Mouse (Mus musculus) small intestine, adult 2 months (tissue): ENCODE results near the gene Arhgap29. TPM values are rescaled to one million over a fixed set of nuclear protein-coding genes. Genes with fewer than 3 reads are reported as not detected.
A peak's percentile ranks its signal among the peaks of the same experiment; 100 is the strongest.

ENCODE experiments used
- H3K27ac ChIP-seq: fragments of 200-500 bp; 2 replicates; pipeline ENCODE4 v1.5.1; 2012; ENCODE audit warnings: low read depth, low read length, control low read depth, inconsistent platforms; ENCODE audit not compliant: insufficient read depth
- H3K27me3 ChIP-seq: fragments of 200-500 bp; 2 replicates; pipeline ENCODE4 v1.6.1; 2012; ENCODE audit warnings: mild to moderate bottlenecking, moderate library complexity, low read length, inconsistent platforms; ENCODE audit not compliant: control insufficient read depth, insufficient read depth
- H3K36me3 ChIP-seq: fragments of 200-500 bp; 2 replicates; pipeline ENCODE4 v1.6.1; 2012; ENCODE audit warnings: mild to moderate bottlenecking, low read length, control low read depth, inconsistent platforms; ENCODE audit not compliant: control insufficient read depth, insufficient read depth
- H3K4me1 ChIP-seq: fragments of 200-500 bp; 2 replicates; pipeline ENCODE4 v1.6.1; 2012; ENCODE audit warnings: low read length, inconsistent platforms, mixed read lengths; ENCODE audit not compliant: control insufficient read depth, insufficient read depth, insufficient read length
- H3K4me3 ChIP-seq: fragments of 200-500 bp; 2 replicates; pipeline ENCODE4 v1.5.1; 2012; ENCODE audit warnings: low read depth, mild to moderate bottlenecking, control low read depth, inconsistent platforms, low read length, moderate library complexity
- CTCF ChIP-seq: fragments of 200-500 bp; IDR thresholded peaks from 2 replicates; pipeline ENCODE4 v1.5.1; 2012; ENCODE audit warnings: low read depth, mild to moderate bottlenecking, control low read depth, inconsistent platforms, low read length, moderate library complexity, mixed read lengths; ENCODE audit not compliant: insufficient replicate concordance, insufficient read length; ENCODE audit errors: extremely low read depth
- POLR2A ChIP-seq: fragments of 200-500 bp; IDR thresholded peaks from 2 replicates; pipeline ENCODE4 v1.6.1; 2012; ENCODE audit warnings: low read depth, mild to moderate bottlenecking, control low read depth, inconsistent platforms, low read length, moderate library complexity
- WGBS: fragments of 180-500 bp; shearing (Covaris S2); methylation state at CpG from one replicate; pipeline ENCODE4 v1.1.7; 2018; 5-methylcytosine and 5-hydroxymethylcytosine counted together
- polyA plus RNA-seq: library from polyadenylated mRNA; depleted of rRNA; stranded (reverse); fragments of >200 nt; gene quantifications from 2 replicates; pipeline ENCODE4 v1.2.3, GENCODE M21; 2012

The Arhgap29 gene
- polyA plus RNA-seq, 1 experiment = 3.3 TPM

DNA sequence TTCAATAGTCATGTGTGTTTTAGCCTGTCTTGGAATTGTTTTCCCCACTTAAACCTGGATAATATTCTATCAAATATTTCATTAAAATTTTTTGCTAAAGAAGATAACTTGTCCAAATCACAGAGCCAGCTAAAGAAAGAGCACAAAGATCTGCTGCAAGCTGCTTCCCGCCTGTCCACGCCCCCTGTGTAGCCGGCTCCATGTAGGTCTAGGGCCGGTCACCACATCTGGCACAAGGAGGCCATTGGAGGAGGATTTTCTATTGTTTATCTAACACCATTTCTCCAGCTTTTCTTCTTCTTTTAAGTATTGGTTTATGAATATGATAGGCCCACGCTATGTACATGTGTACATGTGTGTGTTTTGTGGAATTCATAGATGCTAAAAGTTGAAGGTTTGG lies 38.9 kb upstream of the Arhgap29 start:
- Histone ChIP-seq H3K27ac (no peak overlapping the region), H3K4me1 (no peaks in the 10 kb centered on the region), H3K4me3 (no peak overlapping the region), H3K27me3 (no peaks in the 10 kb centered on the region), H3K36me3 (no peaks in the 10 kb centered on the region)
- WGBS = 86% methylated on average over 5 of the region's 5 CpGs
- TF ChIP-seq CTCF = no peak
- TF ChIP-seq POLR2A = no peak

DNA sequence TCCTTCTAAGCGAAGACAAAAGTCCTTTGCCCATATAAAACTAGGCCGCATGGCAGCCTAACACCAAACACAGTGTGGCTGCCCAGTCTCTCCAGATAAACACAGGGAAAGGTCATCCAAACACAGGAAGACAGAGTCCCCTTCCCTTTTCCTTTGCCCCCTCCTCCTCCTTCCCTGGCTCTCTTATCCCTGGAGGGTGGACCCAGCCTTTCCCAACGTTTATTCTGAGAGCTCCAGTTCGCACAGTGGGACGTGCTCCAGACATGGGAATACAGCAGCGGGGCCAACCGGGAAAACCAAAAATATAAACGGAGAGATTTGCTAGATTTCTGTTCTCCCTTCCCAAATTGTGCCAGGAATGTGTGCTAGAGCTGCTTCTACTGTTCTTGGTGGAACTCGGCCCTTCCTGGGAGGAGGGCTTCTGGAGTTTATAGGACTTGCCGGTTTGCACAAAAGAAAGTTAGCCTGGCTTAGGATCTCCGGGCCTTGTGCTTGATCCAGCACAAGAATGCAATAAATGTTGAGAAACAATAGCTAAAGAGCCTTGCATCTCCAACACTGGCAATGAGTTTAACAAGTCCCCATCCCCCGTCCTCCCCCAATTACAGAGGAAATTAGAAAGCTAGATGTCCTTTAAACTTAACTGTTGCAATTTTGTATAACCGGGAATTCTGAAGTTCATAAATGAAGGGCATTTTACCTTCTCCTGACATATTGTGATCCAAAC lies 37.7 kb upstream of the Arhgap29 start:
- Histone ChIP-seq H3K4me3 (no peak overlapping the region), H3K27ac (peak overlapping the region; percentile 78), H3K27me3 (no peaks in the 10 kb centered on the region), H3K4me1 (no peaks in the 10 kb centered on the region), H3K36me3 (no peaks in the 10 kb centered on the region)
- 77% methylated on average over 13 of the region's 13 CpGs for WGBS
- TF ChIP-seq CTCF (no peak), POLR2A (no peak)

DNA sequence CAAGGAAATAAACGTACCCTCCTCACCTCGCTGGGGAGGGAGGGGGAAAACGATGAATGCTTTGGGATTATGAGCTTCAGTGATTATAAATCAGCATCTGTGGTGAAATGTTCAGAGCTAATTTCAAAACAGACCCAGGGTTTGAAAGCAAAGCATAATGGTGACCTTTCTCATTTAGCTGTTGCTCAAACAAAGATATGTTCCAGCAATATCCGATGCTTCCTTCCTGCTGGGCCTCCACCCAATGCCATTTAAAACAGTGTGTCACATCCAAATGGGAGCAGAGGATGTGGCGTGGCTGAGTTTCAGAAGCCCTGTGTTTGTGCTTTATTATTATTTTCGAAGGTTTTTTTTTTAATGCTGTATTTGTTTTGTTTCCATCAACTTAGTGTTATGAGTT lies 37.1 kb upstream of the Arhgap29 start:
- WGBS = 74% methylated on average over 6 of the region's 6 CpGs
- TF ChIP-seq CTCF (no peak), POLR2A (no peak)
- no peaks in the 10 kb centered on the region for H3K36me3 ChIP-seq
- H3K4me1 ChIP-seq = no peaks in the 10 kb centered on the region
- peak overlapping the region; percentile 78 for H3K27ac ChIP-seq
- no peak overlapping the region for H3K4me3 ChIP-seq
- H3K27me3 ChIP-seq = no peaks in the 10 kb centered on the region

GRCm38 (mm10) chr3:121916802-121917532 lies 35.4 kb upstream of the Arhgap29 start:
- Histone ChIP-seq H3K4me3 (no peak overlapping the region), H3K4me1 (no peaks in the 10 kb centered on the region), H3K27ac (no peak overlapping the region), H3K36me3 (no peaks in the 10 kb centered on the region), H3K27me3 (no peaks in the 10 kb centered on the region)
- 76% methylated on average over 5 of the region's 5 CpGs for WGBS
- TF ChIP-seq POLR2A (no peak), CTCF (no peak)

DNA sequence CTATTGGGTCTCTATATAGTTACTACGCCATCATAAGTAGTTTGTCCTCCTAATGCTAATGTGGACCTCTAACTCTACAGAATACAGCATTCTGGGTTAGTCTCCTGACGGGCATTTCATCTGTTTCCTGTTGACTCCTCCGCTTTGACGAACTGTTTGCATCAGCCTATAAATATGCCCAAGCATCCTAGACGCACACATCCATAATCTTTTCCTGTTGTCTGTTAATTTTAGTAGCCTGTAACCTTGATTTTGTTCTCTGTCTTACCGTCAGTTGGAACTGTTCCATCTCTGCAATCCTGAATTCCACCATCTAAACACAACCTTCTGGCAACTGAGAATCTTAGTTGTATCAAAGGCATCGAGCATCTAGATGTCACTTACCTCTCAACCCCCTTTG lies 34.7 kb upstream of the Arhgap29 start:
- H3K4me1 ChIP-seq = no peaks in the 10 kb centered on the region
- no peaks in the 10 kb centered on the region for H3K27me3 ChIP-seq
- H3K27ac ChIP-seq = no peak overlapping the region
- no peaks in the 10 kb centered on the region for H3K36me3 ChIP-seq
- no peak overlapping the region for H3K4me3 ChIP-seq
- 81% methylated on average over 7 of the region's 7 CpGs for WGBS
- no peak for TF ChIP-seq POLR2A

DNA sequence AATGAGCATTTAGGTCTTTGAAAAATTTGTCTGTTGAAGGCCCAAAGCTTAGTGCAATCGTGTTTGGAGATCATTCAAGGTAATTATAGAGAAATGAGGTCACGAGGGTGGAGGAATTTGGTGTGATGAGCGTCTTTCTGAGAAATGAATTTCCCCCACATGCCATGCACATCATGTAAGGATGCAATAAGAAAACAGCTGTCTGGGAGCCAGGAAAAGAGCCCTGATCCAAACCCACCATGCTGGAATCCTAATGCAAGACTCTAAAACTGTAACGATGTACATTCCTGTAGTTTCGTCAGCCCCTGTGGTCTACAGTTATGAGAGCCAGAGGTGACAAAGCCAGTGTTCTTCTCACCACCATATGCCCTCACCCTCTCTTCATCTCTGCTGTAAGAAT lies 32.4 kb upstream of the Arhgap29 start:
- H3K27ac ChIP-seq = no peak overlapping the region
- no peaks in the 10 kb centered on the region for H3K4me1 ChIP-seq
- H3K27me3 ChIP-seq = no peaks in the 10 kb centered on the region
- H3K4me3 ChIP-seq = no peak overlapping the region
- 76% methylated on average over 5 of the region's 5 CpGs for WGBS
- TF ChIP-seq POLR2A (no peak), CTCF (no peak)
- H3K36me3 ChIP-seq = no peaks in the 10 kb centered on the region

- WGBS = 59% methylated on average over 3 of the region's 3 CpGs
- Histone ChIP-seq H3K27me3 (no peaks in the 10 kb centered on the region), H3K27ac (no peak overlapping the region), H3K4me1 (no peaks in the 10 kb centered on the region), H3K36me3 (no peaks in the 10 kb centered on the region), H3K4me3 (no peak overlapping the region)
- TF ChIP-seq CTCF (no peak), POLR2A (no peak)
Measured at GRCm38 (mm10) chr3:121920769-121921168, 31.6 kb upstream of the Arhgap29 start.
